8 mouse cellular contexts compared by ENCODE assay signal in genomic region chr1:180328794-180329665, GRCm38 (mm10). TPM values are rescaled to one million over a fixed set of nuclear protein-coding genes. Genes with fewer than 3 reads are reported as not detected.
DNase-seq lines count a peak whose midpoint lies in the region; TF ChIP-seq lines count a peak whose summit lies in the region.

No protein-coding gene starts in this region.

- no peaks in the 10 kb centered on the region for H3K9me3 ChIP-seq in embryonic facial prominence, embryonic 10.5 days

- H3K27ac ChIP-seq in embryonic facial prominence, embryonic 10.5 days (replicated peaks): peak overlapping the region; percentile 70

- 14% methylated on average over 12 of the region's 12 CpGs for WGBS in lung, adult 2 months
- 19% methylated on average over 12 of the region's 12 CpGs for WGBS in embryonic facial prominence, embryonic 10.5 days

- peaks cover 13% of the 10 kb centered on the region for H3K36me3 ChIP-seq in embryonic facial prominence, embryonic 10.5 days (replicated peaks)

- H3K27me3 ChIP-seq in embryonic facial prominence, embryonic 10.5 days (replicated peaks; ENCODE audit: low read depth, poor library complexity, severe bottlenecking): peaks cover 29% of the 10 kb centered on the region

- TF ChIP-seq CTCF in lung, adult 2 months (IDR thresholded peaks at IDR 0.05; ENCODE audit: insufficient read depth, low read length): peak; percentile 8; the same call in 1 of the 2 replicates

- intact Hi-C loops in left cerebral cortex, postnatal 10 days (cut with DNase I): no loop called here

- TF ChIP-seq POLR2A in lung, adult 2 months (IDR thresholded peaks at IDR 0.05; ENCODE audit: borderline replicate concordance, extremely low read depth, low read depth, low read length): no peak

- H3K4me3 ChIP-seq in lung, adult 2 months (replicated peaks; ENCODE audit: extremely low read depth, low read depth, low read length): no peak overlapping the region
- peak overlapping the region; percentile 31 for H3K4me3 ChIP-seq in embryonic facial prominence, embryonic 10.5 days

- peaks cover 15% of the 10 kb centered on the region for H3K4me1 ChIP-seq in lung, adult 2 months (ENCODE audit: control insufficient read depth, insufficient read depth, low read length)
- peaks cover 49% of the 10 kb centered on the region for H3K4me1 ChIP-seq in embryonic facial prominence, embryonic 10.5 days

- DNase-seq in lung, adult 2 months: no peak
- no peak for DNase-seq in lung, adult 18-20 months
- DNase-seq in embryonic facial prominence, embryonic 10.5 days (ENCODE audit: low spot score): no peak
- DNase-seq in induced T-regulatory cell, adult 2 months (ENCODE audit: low read depth): peak; percentile 79
- DNase-seq in lung, postnatal 10 days: peak; percentile 32
- DNase-seq in thymus, postnatal 25 days: peak; percentile 49
- no peak for DNase-seq in left cerebral cortex, postnatal 10 days (ENCODE audit: extremely low spot score in 1 of 2, low spot score in 2 of 2)
- no peak for DNase-seq in adrenal gland, adult 8-10 months

RNA-seq across cellular contexts. Expression of gene Itpkb, which starts 1.3 kb away (rescaled TPM):
- polyA plus RNA-seq in lung, adult 2 months (2012; rRNA removed): 51.3 and 55.6 TPM in 2 replicates
- polyA plus RNA-seq in embryonic facial prominence, embryonic 10.5 days (2016; fragmentation: Nextera tagmentation; extraction: Ambion mirVana): 4.9 and 6.2 TPM in 2 replicates
- total RNA-seq in left cerebral cortex, postnatal 10 days (2021): 10 to 100 TPM; 11.6 to 12.9 TPM
- total RNA-seq in adrenal gland, adult 8-10 months (2022): 10 to 100 TPM; 64.4 to 99.3 (median 78.9) TPM

Comparison
In these comparisons a context has a peak if more than half of its experiments do, and no peak if none do; other contexts are left out.
1. DNase-seq: peak in induced T-regulatory cell, adult 2 months (single experiment), lung, postnatal 10 days (single experiment) and thymus, postnatal 25 days (single experiment); none in lung, adult 2 months (single experiment), lung, adult 18-20 months (0 of 2), embryonic facial prominence, embryonic 10.5 days (single experiment), left cerebral cortex, postnatal 10 days (0 of 2) and adrenal gland, adult 8-10 months (single experiment).
2. RNA of gene Itpkb, which starts 1.3 kb away (total RNA-seq): 64.4 to 99.3 TPM in adrenal gland, adult 8-10 months; 11.6 to 12.9 TPM in left cerebral cortex, postnatal 10 days; every median in the first group is over 4 times any median in the second.